Mouse (Mus musculus) left cerebral cortex, postnatal 25 days (tissue): ENCODE data around the gene Ddah2. TPM values are rescaled to one million over a fixed set of nuclear protein-coding genes. Genes with fewer than 3 reads are reported as not detected.

Experiments used
- DNase-seq, 2 experiments: peaks; one replicate each; pipeline ENCODE4 v3.0.0; 2022; ENCODE audit warnings: low spot score in 2 of 2, mixed read lengths in 1 of 2
- intact Hi-C: fragments of 180-260 bp; cut with DNase I; formaldehyde crosslinking; loops from one replicate; pipeline ENCODE4 v1.15.1; 2025
- total RNA-seq, 2 experiments: library from RNA; stranded (reverse); gene quantifications; 2 replicates each; pipeline ENCODE4 v1.2.3; 2021

Ddah2 gene
- total RNA-seq, 2 experiments from 2014 or later, result 12.1 to 12.5 TPM

GRCm38 (mm10) chr17:35092403-35093198 is 33.8 kb downstream of the Ddah2 start:
- intact Hi-C loops, result no loop called here
- DNase-seq, result no peak

DNA sequence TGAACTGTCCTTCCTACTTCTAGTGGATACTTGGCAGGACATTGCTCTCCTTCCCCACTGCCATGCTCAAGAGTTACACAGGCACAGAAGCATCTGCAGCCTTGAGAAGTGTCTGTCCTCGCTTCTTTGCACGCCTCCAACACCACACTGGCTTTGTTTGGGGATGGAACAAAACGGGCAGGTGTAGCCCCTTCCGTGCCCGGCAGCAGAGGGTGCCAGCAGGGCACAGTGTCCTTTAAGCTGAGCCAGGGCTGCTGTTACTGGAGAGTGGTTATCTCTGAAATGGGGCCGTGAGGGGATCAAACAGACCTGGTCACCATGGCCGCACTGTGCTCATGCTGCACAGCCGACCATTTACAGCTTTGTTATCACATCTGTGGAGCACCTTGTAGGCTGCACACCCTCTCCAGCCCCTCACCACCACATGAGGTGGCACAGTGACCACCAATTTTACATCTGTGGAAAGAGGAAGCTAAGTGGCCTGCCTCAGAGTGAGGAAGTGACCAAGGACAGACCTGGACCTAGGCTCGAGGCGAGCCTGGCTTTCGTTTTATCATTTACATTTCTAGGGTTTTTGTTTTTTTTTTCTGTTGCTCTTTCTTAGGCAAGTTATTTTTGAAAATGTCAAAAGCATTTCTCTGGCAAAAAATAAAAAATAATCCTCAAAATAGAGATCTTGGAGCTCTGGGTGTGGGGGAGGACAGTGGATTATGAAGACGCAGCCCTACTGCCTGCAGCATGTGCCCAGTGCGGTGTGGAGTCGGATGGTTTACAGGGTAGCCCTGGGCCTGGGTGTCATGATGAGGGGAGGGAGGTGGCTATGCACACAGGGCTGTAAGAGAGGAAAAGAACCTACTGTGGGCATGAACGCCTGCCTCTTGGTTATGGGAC is 35.9 kb downstream of the Ddah2 start:
- peak in 1 of 2 experiments; percentile 63 for DNase-seq

GRCm38 (mm10) chr17:35096597-35096996 is 37.8 kb downstream of the Ddah2 start:
- intact Hi-C loops, result no loop called here
- no peak for DNase-seq

More for the DNA sequence above, 35.9 kb downstream of the Ddah2 start:
- intact Hi-C loops, result no loop called here

DNA sequence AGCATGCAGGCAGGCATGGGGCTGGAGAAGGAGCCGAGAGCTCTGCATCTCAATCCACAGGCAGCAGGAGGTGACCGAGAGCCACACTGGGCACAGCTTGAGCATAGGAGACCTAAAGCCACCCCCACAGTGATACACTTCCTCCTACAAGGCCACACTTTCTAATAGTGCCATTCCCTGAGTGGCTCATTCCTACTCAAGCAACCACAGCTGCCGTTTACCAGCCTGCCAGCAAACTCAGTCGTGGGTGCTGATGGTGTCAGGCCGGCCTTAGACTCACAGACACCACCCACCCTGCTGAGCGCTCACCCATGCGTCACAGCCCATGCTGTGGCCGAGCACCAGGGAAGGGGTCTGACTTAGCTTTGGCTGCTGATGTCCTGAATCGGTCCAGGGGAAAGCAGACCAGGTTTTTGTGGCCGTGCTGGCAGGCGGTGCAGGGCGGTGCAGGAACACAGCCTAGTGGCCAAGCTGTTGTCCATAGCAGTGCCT is 38.4 kb downstream of the Ddah2 start:
- DNase-seq, result peak; percentile 41 to 82
- intact Hi-C loops, result no loop called here

DNA sequence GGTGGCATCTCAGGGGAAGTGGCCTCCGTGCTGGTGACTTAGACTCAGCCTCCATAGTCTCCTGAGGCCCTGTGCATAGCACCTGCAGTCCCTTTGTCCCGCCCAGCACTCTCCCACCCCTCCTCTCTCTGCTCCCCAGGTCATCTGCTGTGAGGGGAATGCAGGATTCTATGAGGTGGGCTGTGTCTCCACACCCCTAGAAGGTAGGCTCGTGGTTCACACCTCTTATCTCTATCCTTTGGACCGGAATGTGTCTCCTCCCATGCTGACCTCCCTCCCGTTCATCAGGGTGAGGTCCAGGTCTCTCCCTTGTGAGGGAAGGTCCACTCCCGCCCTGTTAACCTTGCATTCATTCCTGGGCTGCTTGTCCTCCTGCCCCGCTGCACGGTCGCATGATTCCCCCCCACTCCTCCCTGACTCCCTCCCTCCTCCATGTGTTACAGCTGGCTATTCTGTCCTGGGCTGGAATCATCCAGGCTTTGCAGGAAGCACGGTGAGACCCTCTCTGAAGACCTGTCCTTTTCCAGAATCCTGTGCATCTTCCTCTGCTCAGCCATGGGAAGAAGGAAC is 41.4 kb downstream of the Ddah2 start:
- intact Hi-C loops, result no loop called here
- no peak for DNase-seq

DNA sequence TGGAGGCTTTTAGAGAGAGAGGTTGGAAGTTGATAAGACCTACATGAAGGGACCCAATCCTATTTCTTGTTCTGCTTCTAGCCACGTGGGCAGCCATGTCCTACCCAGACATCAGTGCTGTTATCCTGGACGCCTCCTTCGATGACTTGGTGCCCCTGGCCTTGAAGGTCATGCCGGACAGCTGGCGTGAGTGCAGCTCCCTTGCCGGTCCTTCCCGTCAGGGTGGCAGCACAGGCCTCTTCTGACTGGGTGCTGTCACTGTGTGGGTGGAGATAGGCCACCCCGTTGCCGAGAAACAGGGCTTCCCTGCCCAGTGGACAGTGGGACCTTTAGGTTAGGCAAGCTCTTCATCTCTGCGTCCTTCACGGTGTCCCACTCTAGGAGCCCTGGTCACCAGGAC is 42.3 kb downstream of the Ddah2 start:
- DNase-seq, result no peak
- intact Hi-C loops, result no loop called here

GRCm38 (mm10) chr17:35102299-35102698 is 43.5 kb downstream of the Ddah2 start:
- no peak for DNase-seq
- intact Hi-C loops, result no loop called here

DNA sequence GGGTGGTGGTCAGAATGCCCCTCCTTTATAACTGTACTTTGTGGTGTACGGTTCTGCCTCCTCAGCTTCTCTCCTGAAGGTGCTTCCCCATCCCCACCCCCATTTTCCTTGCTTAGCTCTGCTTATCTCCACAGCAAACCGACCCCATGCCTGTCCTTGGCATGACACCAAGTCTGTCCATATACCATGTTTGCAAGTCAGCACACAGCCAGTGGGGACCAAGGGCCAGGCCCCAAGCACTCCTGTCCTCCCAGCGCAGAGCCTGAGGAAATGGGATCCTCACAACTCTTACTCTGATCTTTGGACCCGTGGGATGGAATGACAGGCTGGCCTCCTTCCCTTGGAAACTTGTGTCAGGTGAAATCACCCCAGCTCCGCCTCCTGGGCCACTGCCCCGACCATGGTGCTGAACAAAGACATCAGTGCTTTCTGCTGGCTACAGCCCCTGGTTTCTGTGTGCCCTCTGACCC is 44.4 kb downstream of the Ddah2 start:
- intact Hi-C loops, result no loop called here

DNA sequence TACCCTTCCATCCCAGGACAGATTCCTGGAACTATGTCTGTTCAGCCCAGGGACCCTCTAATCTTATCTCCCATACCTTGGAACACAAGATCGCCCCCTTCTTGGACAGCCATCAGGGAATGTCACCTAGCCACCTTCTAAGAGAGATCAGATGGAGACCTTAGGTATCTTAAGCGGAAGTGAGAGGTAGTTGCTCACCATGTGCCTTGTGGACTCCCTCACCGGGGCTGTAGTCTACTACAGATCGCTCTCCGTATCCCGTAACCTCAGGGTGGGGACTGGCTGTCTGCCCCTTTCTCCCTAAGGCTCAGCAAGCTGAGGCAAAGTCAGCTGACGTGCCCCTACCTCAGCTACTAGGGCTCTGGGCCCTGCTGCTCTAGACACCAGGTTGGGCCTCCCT is 45.2 kb downstream of the Ddah2 start:
- no peak for DNase-seq
- intact Hi-C loops, result no loop called here

More for the DNA sequence above, 44.4 kb downstream of the Ddah2 start:
- DNase-seq, result no peak

- intact Hi-C loops, result no loop called here
- no peak for DNase-seq
Measured at GRCm38 (mm10) chr17:35104754-35105153, 45.9 kb downstream of the Ddah2 start.

DNA sequence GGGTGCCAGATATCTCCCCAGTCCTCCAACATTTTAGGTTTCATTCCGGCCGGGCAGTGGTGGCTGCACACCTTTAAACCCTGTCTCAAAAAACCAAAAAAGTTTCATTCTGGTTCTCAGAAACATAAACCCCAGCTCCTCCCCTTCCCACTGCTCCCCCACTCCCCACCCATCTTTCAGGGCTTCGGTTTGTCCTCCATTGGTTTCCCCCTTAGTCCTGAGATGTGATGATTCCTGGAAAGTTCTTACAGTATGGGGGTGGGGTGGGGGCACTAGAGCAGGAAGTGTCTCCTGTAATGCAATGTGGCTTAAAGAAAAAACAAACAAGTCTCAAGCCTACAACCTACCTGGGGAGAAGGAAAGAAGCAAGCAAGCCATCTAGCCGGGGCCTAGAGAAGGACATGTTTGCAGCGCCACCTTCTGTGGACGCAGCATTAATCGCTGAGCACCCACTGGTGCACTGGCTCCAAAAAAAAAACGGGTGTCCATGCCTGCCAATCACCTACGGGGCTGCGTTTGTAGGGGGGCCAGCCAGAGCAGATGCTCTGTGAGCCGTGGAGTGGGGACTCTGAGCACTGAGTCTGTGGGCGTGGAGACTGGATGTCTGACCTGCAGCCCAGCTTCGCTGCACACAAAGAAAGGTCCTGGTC is 47.0 kb downstream of the Ddah2 start:
- intact Hi-C loops, result loop anchor here (1.0 kb wide), 1 partner anchor 85 kb away; no protein-coding TSS in a partner anchor
- DNase-seq, result peak in 1 of 2 experiments; percentile 40

- no peak for DNase-seq
- intact Hi-C loops, result loop anchor here (1.0 kb wide), 1 partner anchor 85 kb away; no protein-coding TSS in a partner anchor
Measured at GRCm38 (mm10) chr17:35106522-35106921, 47.7 kb downstream of the Ddah2 start.

DNA sequence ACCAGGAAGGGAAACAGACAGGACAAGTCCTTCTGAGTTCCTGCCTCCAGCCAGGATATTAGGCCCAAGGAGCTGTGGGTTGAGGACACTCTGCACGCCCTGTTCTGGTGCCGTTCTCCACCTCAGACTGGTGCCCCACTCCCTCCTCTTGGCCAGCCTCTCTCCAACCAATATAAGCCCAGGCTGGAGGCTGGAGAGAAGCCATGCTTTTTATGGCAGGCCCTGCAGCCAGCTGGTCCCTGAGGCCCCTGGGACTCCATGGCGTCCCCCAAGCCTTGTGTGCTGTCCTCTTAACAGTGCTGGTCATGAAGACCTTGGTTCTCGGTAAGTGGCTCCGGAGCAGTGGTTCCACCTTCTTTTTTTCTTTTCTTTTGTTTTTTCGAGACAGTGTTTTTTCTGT is 49.3 kb downstream of the Ddah2 start, which contains the start of gene Ly6g5c:
Gene Ly6g5c, plus strand, starts transcription at position 183 of the 400 bp plus-strand sequence.
- DNase-seq, result no peak
- intact Hi-C loops, result no loop called here

Other genes with a start within 250 kb of the Ddah2 start
- gene Stk19, start 222.1 kb upstream of the Ddah2 start, total RNA-seq, result 10 to 100 TPM; 52.2 to 57.6 TPM
- 10 to 100 TPM; 35.9 to 37.1 TPM for gene Dxo, start 222.0 kb upstream of the Ddah2 start, total RNA-seq
- gene Skiv2l, start 208.8 kb upstream of the Ddah2 start, total RNA-seq, result 10 to 100 TPM; 64.0 to 65.9 TPM
- 10 to 100 TPM; 30.9 to 37.9 TPM for gene Nelfe, start 208.6 kb upstream of the Ddah2 start, total RNA-seq
- gene Cfb, start 196.5 kb upstream of the Ddah2 start, total RNA-seq, result under 1 TPM in 1 of 2 experiments, not detected in 1; 0.30 TPM
- gene Zbtb12, start 179.6 kb upstream of the Ddah2 start, total RNA-seq, result 1 to 10 TPM; 6.9 to 7.3 TPM
- gene Gm20547, start 177.0 kb upstream of the Ddah2 start, total RNA-seq, result not detected
- gene C2, start 160.8 kb upstream of the Ddah2 start, total RNA-seq, result 1 to 10 TPM; 1.5 to 3.6 TPM
- gene Ehmt2, start 160.6 kb upstream of the Ddah2 start, total RNA-seq, result 100 to 1,000 TPM; 166 to 167 TPM
- gene Slc44a4, start 144.6 kb upstream of the Ddah2 start, total RNA-seq, result under 1 TPM; 0.55 to 0.66 TPM
- gene Neu1, start 127.8 kb upstream of the Ddah2 start, total RNA-seq, result 10 to 100 TPM; 42.9 to 44.0 TPM
- 10 to 100 TPM in 1 of 2 experiments, 1 to 10 TPM in 1; 9.9 to 15.0 TPM for gene Hspa1b, start 99.8 kb upstream of the Ddah2 start, total RNA-seq
- not detected for gene Gm20481, start 89.1 kb upstream of the Ddah2 start, total RNA-seq
- 10 to 100 TPM; 10.8 to 12.6 TPM for gene Hspa1a, start 86.9 kb upstream of the Ddah2 start, total RNA-seq
- gene Hspa1l, start 86.3 kb upstream of the Ddah2 start, total RNA-seq, result under 1 TPM; 0.27 to 0.34 TPM
- 10 to 100 TPM; 17.3 to 18.0 TPM for gene Lsm2, start 77.2 kb upstream of the Ddah2 start, total RNA-seq
- gene Vars, start 58.0 kb upstream of the Ddah2 start, total RNA-seq, result 10 to 100 TPM; 38.0 to 44.7 TPM
- gene Vwa7, start 42.5 kb upstream of the Ddah2 start, total RNA-seq, result under 1 TPM; 0.30 to 0.37 TPM
- under 1 TPM; 0.60 to 0.83 TPM for gene Sapcd1, start 31.0 kb upstream of the Ddah2 start, total RNA-seq
- under 1 TPM; 0.76 to 0.96 TPM for gene Msh5, start 12.3 kb upstream of the Ddah2 start, total RNA-seq
- gene Clic1, start 9.1 kb upstream of the Ddah2 start, total RNA-seq, result 10 to 100 TPM in 1 of 2 experiments, 1 to 10 TPM in 1; 9.9 to 11.6 TPM
- gene Ly6g6c, start 6.4 kb downstream of the Ddah2 start, total RNA-seq, result not detected
- not detected for gene Mpig6b, start 7.1 kb downstream of the Ddah2 start, total RNA-seq
- 1 to 10 TPM; 2.4 to 2.7 TPM for gene Ly6g6e, start 17.9 kb downstream of the Ddah2 start, total RNA-seq
- 1 to 10 TPM in 1 of 2 experiments, under 1 TPM in 1; 0.69 to 1.9 TPM for gene Ly6g6d, start 19.0 kb downstream of the Ddah2 start, total RNA-seq
- not detected for gene Ly6g6f, start 26.6 kb downstream of the Ddah2 start, total RNA-seq
- 100 to 1,000 TPM; 107 to 109 TPM for gene Abhd16a, start 30.2 kb downstream of the Ddah2 start, total RNA-seq
- gene Ly6g5c, start 49.2 kb downstream of the Ddah2 start, total RNA-seq, result not detected
- under 1 TPM; 0.69 to 0.94 TPM for gene Ly6g5b, start 56.4 kb downstream of the Ddah2 start, total RNA-seq
- gene Gpank1, start 62.4 kb downstream of the Ddah2 start, total RNA-seq, result 10 to 100 TPM; 13.1 to 15.2 TPM
- 100 to 1,000 TPM; 183 to 185 TPM for gene Csnk2b, start 63.0 kb downstream of the Ddah2 start, total RNA-seq
- 10 to 100 TPM; 24.1 to 29.8 TPM for gene D17H6S53E, start 67.3 kb downstream of the Ddah2 start, total RNA-seq
- gene Apom, start 73.0 kb downstream of the Ddah2 start, total RNA-seq, result not detected
- 100 to 1,000 TPM; 286 to 292 TPM for gene Bag6, start 76.1 kb downstream of the Ddah2 start, total RNA-seq
- 100 to 1,000 TPM; 268 to 285 TPM for gene Prrc2a, start 105.9 kb downstream of the Ddah2 start, total RNA-seq
- 10 to 100 TPM; 10.8 to 11.1 TPM for gene Aif1, start 117.0 kb downstream of the Ddah2 start, total RNA-seq
- gene Lst1, start 129.4 kb downstream of the Ddah2 start, total RNA-seq, result 10 to 100 TPM in 1 of 2 experiments, 1 to 10 TPM in 1; 6.1 to 10.1 TPM
- under 1 TPM; 0.64 to 0.99 TPM for gene Ltb, start 135.4 kb downstream of the Ddah2 start, total RNA-seq
- gene Tnf, start 143.0 kb downstream of the Ddah2 start, total RNA-seq, result not detected
- under 1 TPM; 0.34 to 0.39 TPM for gene Lta, start 146.3 kb downstream of the Ddah2 start, total RNA-seq
- not detected for gene Gm16181, start 161.8 kb downstream of the Ddah2 start, total RNA-seq
- 100 to 1,000 TPM; 514 to 578 TPM for gene Atp6v1g2, start 174.6 kb downstream of the Ddah2 start, total RNA-seq
- 10 to 100 TPM; 11.7 to 12.8 TPM for gene Nfkbil1, start 176.8 kb downstream of the Ddah2 start, total RNA-seq
- 100 to 1,000 TPM; 207 to 209 TPM for gene Ddx39b, start 182.7 kb downstream of the Ddah2 start, total RNA-seq
- gene H2-D1, start 203.7 kb downstream of the Ddah2 start, total RNA-seq, result 10 to 100 TPM; 18.5 to 18.7 TPM